Mouse (Mus musculus) lung, postnatal 14 days (tissue): ENCODE measurements around the gene Myt1l.

Experiments
- DNase-seq: peaks from one replicate; pipeline ENCODE4 v3.0.0; 2021

Myt1l gene

DNA sequence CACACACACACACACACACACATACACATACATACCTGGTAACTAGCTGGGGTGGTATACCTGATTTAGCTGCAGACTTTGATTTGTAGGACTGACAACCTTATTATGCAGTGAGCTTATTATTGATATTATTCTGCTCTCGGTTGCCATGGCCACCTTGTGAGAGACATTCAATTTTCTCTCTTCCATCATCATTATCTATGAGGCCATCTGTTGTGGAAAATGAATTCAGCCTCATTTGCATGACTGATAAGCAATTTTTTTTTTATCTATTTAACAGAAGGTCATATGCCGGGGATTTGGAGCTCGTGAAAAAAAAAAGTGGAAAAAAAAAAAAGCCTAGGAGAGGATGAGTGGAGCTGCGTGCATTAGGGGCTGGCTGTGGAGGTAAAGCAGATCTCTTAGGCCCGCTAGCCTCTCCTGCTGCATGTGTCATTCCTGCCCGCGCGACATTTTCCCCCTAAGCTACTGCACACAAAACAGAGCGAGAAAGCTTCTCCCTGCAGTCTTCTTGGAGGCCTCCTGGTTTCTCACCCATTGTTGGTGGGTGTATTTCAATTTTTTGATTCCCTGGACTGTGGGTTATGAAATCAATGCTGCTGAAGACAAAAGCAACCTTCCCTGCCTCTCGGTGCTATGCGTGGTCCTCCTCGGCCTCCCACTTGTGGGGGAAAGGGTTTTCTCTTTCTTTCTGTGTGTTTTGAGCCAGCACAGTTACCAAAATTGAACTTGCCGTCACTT is at the start of gene Myt1l:
Myt1l (plus strand) TSS at position 354 of the 741 bp plus-strand sequence.
- DNase-seq, result no peak

DNA sequence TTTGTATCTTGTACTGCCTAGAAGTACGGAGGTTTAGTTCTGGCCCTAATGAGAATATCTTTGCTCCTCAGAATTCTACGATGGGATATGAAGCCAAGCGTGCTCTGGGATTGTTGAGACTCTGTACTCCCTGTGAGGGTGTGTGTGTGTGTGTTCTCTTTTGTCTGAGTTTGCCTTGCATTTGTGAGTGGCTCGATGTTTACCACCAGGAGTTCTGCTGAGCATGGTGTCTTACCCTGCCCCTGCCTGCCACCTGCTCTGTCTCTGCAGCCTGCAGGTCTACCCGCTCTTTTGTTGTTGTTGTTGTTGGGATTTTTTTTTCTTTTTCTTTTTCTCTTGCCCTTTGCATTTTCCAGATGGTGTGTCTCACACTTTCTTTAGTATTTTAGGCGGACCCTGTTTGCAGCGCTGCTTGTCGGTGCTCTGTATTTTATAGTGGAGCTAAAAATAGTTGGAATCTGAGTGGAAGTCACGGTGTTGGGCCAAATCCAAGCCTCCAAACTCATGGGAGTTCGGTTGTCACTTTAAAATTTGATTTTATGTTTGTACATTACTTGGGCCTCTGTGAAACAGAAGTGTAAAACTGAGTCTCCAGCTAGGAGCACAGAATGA is 41.7 kb upstream of the Myt1l start:
- DNase-seq, result no peak

DNA sequence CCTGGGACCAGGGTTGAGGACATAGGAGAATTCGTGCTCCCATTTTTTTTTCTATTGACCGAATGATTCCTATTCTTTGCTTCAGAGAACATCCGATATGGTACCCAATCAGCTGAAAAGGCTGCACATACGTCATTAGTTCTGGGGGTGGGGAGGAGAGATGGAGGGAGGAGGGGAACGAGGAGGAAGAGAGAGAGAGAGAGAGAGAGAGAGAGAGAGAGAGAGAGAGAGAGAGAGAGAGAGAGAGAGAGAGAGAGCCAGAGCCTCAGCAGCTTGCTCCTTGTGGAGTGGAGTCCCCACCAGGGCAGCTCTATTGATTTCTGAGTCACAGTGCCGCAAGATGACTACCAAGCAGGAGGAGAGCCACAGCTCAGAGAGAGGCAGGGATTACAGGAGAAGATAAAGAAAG is 1.9 kb upstream of the Myt1l start:
- DNase-seq, result no peak

DNA sequence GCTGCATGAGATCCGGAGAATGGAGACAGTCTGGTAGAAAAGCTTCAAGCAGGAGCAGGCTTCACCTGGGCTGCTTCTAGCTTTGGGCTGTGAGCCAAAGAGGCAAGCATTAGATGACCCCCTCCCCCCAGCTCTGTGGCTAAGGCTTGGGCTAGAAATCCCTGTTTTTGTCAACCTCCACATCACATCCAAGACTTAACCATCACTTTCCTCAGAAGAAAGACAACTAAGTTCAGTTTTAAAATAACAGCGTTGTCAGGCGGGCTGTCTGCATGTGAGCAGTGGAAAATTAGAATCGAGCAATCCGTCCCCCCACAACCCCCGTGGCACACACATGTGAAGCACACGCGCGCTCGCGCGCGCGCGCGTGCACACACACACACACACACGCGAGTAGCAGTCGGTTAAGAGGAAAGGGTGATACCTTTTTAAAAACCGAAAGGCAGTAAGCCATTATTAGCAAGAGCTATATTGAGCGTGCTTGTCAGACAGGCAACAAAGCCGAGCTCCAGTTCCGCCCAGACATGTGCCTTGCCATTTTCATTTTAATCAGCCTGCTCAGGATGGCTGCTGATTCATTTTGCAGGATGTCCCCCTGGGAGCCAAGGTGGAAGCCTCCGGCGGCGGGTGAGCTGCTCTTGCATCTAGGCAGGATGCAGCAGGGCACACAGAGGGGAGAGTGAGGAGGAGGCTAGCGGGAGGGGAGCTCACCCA is 979 bp upstream of the Myt1l start:
- no peak for DNase-seq

DNA sequence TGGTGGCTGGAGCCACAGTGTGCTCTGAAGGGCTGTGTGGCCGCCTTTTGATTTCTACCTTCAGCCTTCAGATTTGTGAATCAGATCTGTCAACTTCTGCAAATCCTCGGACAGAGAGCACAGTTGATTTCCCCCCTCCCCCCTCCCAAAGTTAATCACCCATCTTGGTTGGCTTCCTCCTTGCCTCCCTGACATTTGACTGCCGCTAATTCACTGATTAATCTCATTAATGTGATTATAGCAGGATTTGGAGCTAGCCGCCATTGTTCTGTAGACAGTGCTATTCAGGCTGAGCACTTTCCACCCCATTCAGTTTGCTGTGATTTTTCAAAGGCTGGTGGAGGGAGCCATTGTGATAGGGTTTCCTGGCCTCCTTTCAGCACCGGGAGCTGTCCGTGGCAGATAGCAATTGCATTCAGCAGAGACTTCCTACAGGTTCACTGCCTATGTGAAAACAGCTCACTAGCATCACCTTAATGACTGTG is 2.1 kb downstream of the Myt1l start:
- no peak for DNase-seq

DNA sequence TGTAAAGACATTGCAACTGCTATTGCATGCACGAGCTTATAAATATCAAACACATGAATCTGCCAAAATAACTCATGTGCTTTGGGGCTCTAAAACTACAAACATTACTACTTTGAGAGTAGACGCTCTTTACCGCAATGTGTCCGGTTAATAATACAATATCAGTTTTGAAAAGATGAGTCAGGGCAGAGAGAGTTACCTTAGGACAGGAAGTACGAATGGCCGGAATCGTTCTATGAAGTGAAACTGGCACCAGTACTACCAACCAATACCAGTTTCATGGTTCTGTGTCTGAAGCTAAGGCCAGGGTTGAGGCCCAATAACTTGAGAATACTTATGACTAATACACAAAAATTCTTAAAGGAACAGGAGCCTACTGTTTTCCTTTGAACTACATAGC is 2.6 kb downstream of the Myt1l start:
- DNase-seq, result no peak

DNA sequence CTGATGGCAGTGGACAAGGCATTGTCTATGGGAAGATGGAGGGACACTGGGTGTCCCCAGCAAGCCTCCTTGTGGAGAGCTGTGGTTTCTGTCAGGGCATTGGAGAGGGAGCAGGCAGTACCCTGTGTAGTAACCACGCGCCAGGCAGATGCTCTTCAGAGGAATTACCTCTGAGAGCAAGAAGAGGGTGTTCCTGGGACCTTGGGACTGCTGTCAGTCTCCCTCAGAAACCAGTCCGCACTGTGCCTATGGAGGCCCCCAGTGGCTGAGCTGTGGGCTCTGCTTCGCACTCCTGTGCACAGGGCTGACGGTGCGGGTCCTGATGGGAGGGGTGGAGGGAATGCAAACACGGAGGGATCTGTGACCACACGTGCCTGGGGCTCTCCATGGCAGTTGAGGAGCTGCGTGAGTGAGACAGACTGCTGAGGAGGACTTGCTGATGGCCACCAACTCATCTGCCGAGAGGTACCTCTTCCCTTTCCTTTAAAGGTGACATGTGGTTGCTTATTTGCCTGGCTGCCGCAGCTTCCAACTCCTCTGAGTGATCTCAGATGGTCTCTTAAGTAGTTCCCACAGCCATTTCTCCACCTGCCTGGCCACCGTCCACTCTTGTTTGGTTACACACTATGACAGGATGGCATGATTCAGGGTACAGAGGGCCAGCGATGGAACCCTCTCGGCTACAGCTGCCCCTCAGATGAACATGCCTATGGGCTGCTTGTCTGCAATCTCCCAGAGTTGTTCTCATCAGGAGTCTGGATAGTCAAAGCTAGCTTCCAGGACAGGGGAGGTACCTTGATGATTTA is 5.1 kb downstream of the Myt1l start:
- no peak for DNase-seq

DNA sequence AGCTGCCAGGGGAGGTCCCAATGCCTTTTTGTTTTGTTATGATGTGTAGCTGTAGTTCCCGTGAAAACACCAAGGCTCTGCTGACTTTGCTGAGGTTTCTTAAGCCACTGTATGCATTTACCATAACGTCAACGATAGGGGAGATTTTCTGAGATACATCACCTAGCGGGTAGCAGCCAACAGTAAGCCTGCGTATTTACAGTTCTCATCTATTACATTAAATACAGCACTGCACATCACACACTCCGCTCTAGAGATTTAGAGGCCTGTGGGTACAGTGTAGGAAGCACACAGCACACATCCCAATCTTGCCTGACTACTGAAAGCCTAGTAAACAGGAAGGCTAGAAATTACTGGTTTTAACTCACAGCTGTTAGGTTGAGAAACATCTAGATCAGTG is 6.1 kb downstream of the Myt1l start:
- no peak for DNase-seq

DNA sequence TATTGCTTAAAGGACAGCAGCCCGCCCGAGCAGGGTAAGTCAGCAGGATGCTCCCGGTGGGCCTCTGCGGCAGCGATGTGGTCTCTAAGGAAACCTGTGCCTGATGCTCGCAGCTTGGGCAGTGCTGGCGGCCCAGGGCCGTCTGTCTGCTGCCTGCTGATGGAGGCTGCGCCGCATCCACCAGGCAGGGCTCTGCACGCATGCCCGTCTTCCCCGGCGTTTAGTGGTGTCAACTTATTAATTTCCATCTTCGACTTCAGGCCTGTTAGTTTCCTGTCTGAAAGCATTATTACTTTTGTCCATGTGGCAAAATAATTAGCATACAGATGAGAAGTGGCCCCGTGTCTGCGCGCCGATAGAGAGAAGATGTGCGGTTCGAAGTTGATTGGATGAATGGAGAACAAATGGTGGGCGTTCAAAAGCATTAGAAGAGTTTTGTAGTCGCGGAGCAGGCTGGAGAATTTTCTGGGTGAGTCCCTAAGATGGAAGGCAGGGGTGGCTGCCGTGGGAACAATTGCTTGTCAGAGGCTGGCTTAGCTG is 6.6 kb downstream of the Myt1l start:
- no peak for DNase-seq

DNA sequence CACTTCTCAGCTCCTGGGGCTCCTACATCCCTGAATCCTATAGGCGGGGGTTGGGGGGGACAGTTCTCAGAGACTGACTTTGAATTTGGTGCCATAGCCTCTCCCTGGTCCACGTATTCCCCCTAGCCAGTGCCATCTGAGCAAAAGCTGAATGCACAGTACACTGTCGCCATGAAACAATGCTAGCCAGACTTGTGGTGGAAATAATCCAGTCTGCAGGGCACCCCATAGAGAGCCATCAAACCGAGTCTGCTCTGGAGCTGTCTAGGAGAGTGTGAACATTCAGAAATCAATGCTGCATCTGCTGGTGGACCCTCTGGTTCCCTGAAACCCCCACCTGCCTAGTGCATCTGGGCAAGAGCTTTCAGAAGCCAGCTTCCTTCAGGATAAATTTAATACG is 9.7 kb downstream of the Myt1l start:
- DNase-seq, result no peak

DNA sequence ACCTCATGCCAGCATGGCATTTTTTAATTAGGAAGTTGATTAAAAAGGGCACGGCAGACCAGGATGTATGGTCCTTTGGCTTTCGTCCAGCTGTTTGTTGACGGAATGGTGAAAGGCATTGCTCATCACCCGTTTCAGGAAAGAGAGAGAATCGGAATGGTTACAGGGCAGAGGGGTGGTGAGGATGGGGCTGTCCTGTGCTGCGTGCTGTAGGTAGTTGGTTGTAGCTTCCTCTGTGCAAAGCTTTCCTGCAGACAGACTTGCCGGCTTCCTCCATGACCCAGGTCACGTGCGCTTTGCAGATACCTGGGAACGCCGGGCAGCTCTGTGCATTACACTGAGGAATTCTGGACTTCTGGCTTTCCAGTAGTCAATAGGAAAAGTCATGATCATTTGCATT is 10.3 kb downstream of the Myt1l start:
- DNase-seq, result no peak

DNA sequence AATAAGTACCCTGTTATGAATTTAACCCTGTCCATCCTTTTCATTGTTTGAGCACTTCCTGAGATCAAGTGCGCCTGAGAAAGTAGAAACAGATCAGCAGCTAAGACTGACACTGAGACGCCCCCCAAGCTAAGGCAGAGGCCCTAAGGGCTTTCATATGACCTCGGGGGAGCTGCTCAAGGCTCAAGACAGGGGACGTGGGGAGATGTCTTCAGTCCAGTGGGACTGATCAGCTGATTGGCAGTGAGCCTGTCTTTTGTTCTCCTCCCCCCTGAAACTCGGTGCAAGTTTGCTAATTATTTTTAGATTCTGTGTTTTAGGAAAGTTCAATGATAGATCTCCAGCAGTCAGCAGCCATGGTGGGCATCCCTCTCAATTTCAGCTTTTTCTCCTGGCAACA is 10.9 kb downstream of the Myt1l start:
- DNase-seq, result no peak

DNA sequence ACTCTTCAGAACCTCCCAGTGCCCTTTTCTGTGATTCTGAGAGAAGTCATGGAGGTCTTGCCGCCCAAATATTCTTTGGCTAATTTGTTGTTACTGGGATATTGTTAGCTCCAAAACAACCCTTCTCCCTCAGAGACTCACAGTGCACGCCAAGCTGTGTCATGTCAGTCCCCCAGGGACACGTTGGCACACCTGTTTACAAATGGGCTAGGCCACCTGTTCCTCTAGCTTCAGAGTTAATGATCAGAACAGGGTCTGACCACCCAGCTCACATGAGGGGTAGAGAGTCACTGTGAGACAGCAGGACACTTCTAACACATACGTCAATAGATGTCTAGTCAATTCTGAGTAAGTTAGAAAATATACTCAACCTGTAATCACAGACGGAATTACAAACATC is 12.6 kb downstream of the Myt1l start:
- no peak for DNase-seq

DNA sequence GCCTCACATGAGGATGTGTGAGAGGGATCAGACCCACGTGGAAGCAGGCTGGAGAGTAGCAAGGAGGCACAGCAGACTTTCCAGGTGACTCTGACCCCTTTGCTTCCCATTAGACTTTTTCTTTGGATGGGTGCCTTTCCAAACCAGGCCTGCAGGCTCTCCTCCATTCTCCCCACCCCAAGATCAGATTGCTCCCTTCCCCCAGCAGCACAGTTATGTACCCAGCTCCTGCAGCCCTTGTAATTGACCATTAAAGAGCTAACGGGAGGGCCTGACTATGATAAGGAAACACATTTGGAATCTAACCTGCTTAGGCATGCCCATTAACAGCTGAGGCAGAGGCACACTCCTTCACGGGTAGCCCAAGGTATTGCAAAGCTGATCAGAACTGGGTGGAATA is 17.9 kb downstream of the Myt1l start:
- no peak for DNase-seq

DNA sequence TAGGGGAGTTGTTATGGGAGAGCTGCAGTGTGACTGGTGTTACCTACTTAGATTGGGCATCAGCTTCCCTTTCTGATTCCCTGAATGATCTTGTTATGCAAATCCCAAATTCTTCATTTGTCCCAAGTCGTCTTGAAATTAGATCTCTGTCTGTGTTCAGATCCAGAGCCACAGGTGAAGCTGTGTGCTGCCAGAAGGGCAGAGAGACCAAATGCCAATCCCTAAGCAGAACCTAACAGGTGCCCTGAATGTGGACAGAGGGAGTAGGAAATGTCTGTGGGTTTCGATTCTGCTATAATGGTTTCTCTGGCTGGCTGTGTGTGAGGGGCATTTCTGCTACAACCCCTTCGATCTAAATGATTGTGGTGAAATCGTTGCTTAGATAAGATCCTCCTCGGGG is 18.9 kb downstream of the Myt1l start:
- DNase-seq, result no peak

DNA sequence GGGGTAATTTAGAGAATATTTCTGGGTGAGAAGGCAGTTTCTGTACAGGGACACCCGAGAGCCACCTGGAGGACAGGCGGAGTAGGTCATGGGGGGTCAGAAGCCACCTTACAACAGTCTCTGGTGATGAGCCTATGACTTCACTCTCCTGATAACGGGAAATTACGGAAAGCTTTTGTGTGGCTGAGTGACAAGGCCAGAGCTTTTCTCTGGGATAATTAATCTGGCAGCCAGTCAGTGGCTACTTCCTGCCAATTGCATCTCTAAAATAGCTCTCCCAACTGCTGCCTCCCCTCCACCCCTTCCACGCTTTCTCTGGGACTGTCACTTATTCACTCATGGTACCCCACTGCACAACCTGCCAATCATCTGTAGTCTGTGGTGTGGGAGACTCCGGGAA is 19.6 kb downstream of the Myt1l start:
- no peak for DNase-seq

DNA sequence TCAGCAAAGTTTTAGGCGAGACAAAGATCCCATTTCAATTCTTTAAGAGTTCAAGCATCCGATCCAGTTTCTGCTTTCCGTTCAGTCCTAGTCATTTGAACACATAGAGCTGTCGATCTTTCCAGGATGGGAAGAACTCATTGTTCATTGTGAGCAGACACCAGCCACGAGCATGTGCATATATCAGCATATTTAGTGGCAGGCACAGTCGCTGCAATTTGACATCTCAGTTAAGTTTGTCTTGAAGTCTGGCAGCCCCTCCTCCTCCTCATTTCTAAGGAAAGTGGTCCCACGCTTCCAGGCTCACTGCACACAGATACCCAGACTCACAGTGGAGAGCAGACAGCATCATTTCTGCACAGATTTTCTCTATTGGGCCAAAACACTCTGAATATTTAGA is 25.0 kb downstream of the Myt1l start:
- DNase-seq, result no peak

DNA sequence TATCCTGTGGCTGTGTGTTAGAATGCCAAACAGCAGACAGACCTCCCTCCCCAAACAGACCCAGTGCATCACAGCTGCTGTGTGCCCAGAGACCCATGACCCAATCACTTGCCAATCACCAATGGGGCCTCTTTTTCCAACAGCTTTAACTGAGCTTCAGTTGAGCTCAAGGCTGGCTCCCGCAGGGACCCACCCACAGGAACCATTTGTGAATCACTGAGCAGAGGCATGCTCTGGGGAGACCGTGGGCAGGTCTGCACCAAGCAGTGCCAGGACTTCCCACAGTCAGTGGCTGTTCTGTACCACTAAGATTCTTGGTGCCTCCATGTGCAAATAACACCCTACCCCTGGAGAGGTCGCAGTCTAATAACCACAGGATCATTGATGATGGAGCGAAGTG is 27.5 kb downstream of the Myt1l start:
- DNase-seq, result no peak

DNA sequence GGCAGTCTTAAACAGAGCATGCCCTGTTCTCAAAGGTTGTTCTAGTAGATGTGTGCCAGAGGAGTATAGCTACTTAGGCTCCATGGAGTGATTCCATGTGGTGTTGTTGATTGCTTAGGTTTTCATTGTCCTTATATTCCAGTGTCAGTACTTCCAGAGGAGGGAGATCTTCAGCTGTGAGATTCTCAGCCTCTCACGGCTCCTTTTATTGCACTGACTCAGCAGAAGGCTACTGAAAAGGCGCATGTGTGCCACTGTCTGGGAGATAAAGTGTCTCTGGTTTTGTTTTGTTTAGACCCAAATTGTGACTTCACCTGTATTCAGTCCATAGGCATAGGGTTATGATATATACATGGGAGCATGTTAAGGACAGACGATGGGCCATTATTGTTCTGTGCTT is 28.2 kb downstream of the Myt1l start:
- no peak for DNase-seq

DNA sequence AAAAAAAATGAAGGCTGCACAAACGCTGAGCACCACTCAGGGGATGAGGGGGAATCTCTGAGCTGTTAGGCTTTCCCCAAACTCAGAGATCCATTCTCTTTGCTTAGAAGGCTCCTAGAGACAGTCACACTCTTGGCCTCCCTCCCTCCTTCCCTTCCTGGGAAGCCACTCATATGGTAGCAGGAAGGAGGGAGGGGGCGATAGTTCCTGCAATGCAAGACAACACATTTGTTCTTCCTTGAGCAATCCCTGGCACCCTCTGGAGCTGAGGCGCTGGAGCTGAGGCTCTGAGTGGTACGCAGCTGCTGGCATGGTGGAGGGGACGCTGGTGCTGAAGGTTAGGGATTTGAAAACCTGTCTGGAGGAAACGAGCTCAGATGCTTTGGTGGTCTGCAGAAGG is 28.7 kb downstream of the Myt1l start:
- DNase-seq, result no peak

DNA sequence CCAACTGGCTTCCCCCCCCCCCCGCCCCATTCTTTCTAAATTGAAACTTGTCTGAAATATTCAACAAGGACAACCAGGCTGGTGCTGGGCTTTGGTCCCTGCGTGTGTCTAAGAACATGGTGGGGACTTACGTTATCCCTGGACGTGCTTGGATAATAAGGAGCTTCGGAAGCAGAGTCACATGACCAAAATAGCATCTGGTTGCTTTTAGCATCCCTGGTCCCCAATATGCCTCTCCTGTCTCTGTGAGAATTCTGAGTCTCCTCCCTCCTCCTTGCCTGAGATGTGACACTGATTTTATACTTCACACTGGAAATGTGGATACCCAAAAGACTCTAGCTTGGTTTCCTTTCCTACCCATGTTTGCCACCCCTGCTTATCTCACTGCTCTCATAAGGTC is 31.6 kb downstream of the Myt1l start:
- DNase-seq, result no peak

DNA sequence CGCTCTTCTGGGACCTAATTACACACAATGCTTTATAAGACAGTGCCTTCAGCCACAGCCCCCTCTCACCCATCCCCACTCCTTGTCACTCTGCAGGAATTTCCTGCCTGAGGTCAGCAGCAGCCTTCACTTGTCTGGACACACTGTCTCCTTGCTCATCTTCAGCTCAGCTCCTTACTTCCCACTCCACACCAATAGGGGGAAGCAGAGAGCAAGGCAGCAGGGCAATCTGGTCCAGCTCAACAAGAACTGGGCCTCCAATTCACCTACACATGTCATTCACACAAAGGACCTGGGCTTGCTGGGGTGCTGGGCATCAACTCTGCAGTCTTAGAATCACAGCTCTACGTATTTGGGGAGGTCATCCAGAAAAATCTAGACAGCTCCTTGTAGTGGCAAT is 33.0 kb downstream of the Myt1l start:
- no peak for DNase-seq

DNA sequence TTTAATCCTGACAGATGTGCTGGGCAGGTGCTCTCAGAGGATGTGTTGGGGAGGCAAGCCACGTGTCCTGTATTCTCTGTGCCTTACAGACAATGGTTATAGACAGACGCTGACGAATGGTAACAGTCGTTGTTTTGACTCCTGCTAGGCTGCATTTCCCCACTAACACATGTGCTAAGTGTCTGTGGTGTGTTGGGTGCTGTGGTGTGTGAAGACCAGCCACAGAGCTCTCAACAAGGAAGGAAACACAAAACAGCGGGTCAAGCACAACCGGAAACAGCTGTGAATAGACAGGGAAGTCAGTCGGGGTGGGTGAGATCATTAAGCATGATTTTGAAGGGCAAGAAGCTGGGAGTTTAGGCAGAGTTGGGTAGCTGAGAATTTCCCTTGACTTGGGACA is 41.1 kb downstream of the Myt1l start:
- DNase-seq, result no peak
